In the genomic region with DNA sequence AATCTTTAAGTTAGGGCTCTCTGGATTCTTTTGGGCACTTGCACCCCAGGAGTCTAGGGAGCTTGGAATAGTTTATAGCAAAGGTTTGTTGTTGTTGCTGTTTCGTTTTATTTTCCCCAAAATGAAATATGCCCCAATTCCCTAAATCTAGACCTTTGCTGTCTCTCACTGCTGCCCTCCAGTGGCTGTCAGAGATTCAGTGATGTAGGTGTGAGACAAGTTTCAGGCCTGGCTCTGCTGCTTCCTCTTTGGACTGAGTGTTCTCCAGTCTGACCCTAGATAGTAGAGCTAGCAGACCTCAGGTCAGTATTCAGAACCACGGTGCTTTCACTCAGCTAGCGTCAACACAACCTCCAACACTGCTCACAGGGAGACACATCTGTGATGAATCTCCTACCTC, we compare ENCODE assay signal across 7 mouse cellular contexts.
DNase-seq lines count a peak whose midpoint lies in the region; ATAC-seq and TF ChIP-seq lines count a peak whose summit lies in the region.

No protein-coding gene starts in this region.

- H3K27ac ChIP-seq in midbrain, postnatal 0 days (ENCODE audit: low read depth, low read length), result no peak overlapping the region
- H3K27ac ChIP-seq in midbrain, embryonic 16.5 days (ENCODE audit: low read length), result no peak overlapping the region
- H3K27ac ChIP-seq in testis, adult 2 months (ENCODE audit: control insufficient read depth, insufficient read depth, low read depth, low read length), result no peak overlapping the region

- no peak for TF ChIP-seq POLR2A in lung, adult 2 months (IDR thresholded peaks at IDR 0.05; ENCODE audit: borderline replicate concordance, extremely low read depth, low read depth, low read length)
- no peak for TF ChIP-seq POLR2A in testis, adult 2 months (IDR thresholded peaks at IDR 0.05; ENCODE audit: control insufficient read depth, low read depth, low read length)

- H3K9me3 ChIP-seq in midbrain, postnatal 0 days (ENCODE audit: low read length), result no peaks in the 10 kb centered on the region
- H3K9me3 ChIP-seq in midbrain, embryonic 16.5 days (replicated peaks; ENCODE audit: control insufficient read depth, low read length, poor library complexity, severe bottlenecking), result no peaks in the 10 kb centered on the region

- no peak for DNase-seq in midbrain, postnatal 0 days (ENCODE audit: low spot score)
- peak; percentile 73 for DNase-seq in adipocyte (ENCODE audit: low spot score)
- DNase-seq in cerebellum, postnatal 25 days, result peak; percentile 35 to 59
- DNase-seq in induced T-regulatory cell, adult 2 months (ENCODE audit: low read depth), result peak; percentile 45
- DNase-seq in lung, adult 2 months, result peak; percentile 44

- WGBS in midbrain, postnatal 0 days, result 65% methylated on average over 3 of the region's 3 CpGs
- 72% methylated on average over 3 of the region's 3 CpGs for WGBS in midbrain, embryonic 16.5 days
- 42% methylated on average over 3 of the region's 3 CpGs for WGBS in lung, adult 2 months

- H3K27me3 ChIP-seq in midbrain, postnatal 0 days (ENCODE audit: insufficient read depth, low read length), result no peaks in the 10 kb centered on the region
- H3K27me3 ChIP-seq in midbrain, embryonic 16.5 days (ENCODE audit: control insufficient read depth, insufficient read depth, low read depth, low read length), result no peaks in the 10 kb centered on the region
- no peaks in the 10 kb centered on the region for H3K27me3 ChIP-seq in testis, adult 2 months (ENCODE audit: control insufficient read depth, insufficient read depth, low read length)

- H3K4me2 ChIP-seq in midbrain, postnatal 0 days (ENCODE audit: low read depth, low read length, poor library complexity, severe bottlenecking), result no peak overlapping the region
- H3K4me2 ChIP-seq in midbrain, embryonic 16.5 days (ENCODE audit: low read length), result no peak overlapping the region

- H3K4me1 ChIP-seq in midbrain, postnatal 0 days (ENCODE audit: insufficient read depth, low read length), result no peaks in the 10 kb centered on the region
- no peaks in the 10 kb centered on the region for H3K4me1 ChIP-seq in midbrain, embryonic 16.5 days (ENCODE audit: control insufficient read depth, insufficient read depth, low read length)
- H3K4me1 ChIP-seq in lung, adult 2 months (ENCODE audit: control insufficient read depth, insufficient read depth, low read length), result no peaks in the 10 kb centered on the region
- H3K4me1 ChIP-seq in testis, adult 2 months (ENCODE audit: control insufficient read depth, insufficient read depth, low read length), result no peaks in the 10 kb centered on the region

- peak; percentile 71 for TF ChIP-seq CTCF in midbrain, postnatal 0 days (IDR thresholded peaks at IDR 0.05)
- TF ChIP-seq CTCF in lung, adult 2 months (IDR thresholded peaks at IDR 0.05; ENCODE audit: insufficient read depth, low read length), result peak; percentile 58
- 0 out of 2 replicates have a peak, but pooled peaks have one; percentile 25 for TF ChIP-seq CTCF in testis, adult 2 months (IDR thresholded peaks at IDR 0.05; ENCODE audit: control insufficient read depth, insufficient read depth, insufficient replicate concordance, low read depth, low read length)

- H3K36me3 ChIP-seq in midbrain, postnatal 0 days (ENCODE audit: insufficient read depth, low read length), result no peaks in the 10 kb centered on the region
- H3K36me3 ChIP-seq in midbrain, embryonic 16.5 days (ENCODE audit: control insufficient read depth, insufficient read depth, low read length), result no peaks in the 10 kb centered on the region
- H3K36me3 ChIP-seq in testis, adult 2 months (ENCODE audit: control insufficient read depth, insufficient read depth, low read length), result no peaks in the 10 kb centered on the region

- H3K4me3 ChIP-seq in midbrain, postnatal 0 days (ENCODE audit: low read depth, low read length), result no peak overlapping the region
- H3K4me3 ChIP-seq in midbrain, embryonic 16.5 days (ENCODE audit: low read depth, low read length), result no peak overlapping the region
- no peak overlapping the region for H3K4me3 ChIP-seq in lung, adult 2 months (replicated peaks; ENCODE audit: extremely low read depth, low read depth, low read length)
- H3K4me3 ChIP-seq in testis, adult 2 months (ENCODE audit: control insufficient read depth, low read depth, low read length), result no peak overlapping the region

- H3K9ac ChIP-seq in midbrain, postnatal 0 days (replicated peaks; ENCODE audit: low read length, poor library complexity, severe bottlenecking), result no peak overlapping the region
- no peak overlapping the region for H3K9ac ChIP-seq in midbrain, embryonic 16.5 days (ENCODE audit: low read depth, low read length)

- no peak for ATAC-seq in midbrain, postnatal 0 days (ENCODE audit: low FRiP score)
- no peak for ATAC-seq in midbrain, embryonic 16.5 days
